Comparison of ENCODE assay signal across 9 mouse cellular contexts in genomic region chr3:95860323-95860722, GRCm38 (mm10). TPM values are rescaled to one million over a fixed set of nuclear protein-coding genes. Genes with fewer than 3 reads are reported as not detected.
DNase-seq lines count a peak whose midpoint lies in the region; TF ChIP-seq lines count a peak whose summit lies in the region.
"Had no signal": no experiment of that assay in that cellular context is flagged by ENCODE, and none has a peak within 500 bp of the region (broad histone marks: within the 10 kb centered on the region; RNA-seq: fewer than 3 reads in every experiment).

No protein-coding gene starts in this region.

- H3K4me3 ChIP-seq in left cerebral cortex, adult 2 months: no peak overlapping the region
- H3K4me3 ChIP-seq: limb, embryonic 15.5 days had no signal

- TF ChIP-seq CTCF in left cerebral cortex, adult 2 months (IDR thresholded peaks at IDR 0.05): peak; percentile 31

- intact Hi-C loops in left cerebral cortex, adult 2 months (cut with DNase I): no loop called here
- intact Hi-C loops in gastrocnemius, postnatal 14 days (cut with DNase I; ENCODE audit: low total_unique reads): loop anchor here (5.0 to 10.0 kb wide), 2 partner anchors 47 to 194 kb away; partner anchors contain the start of gene Vps45

- no peak overlapping the region for H3K27ac ChIP-seq in left cerebral cortex, adult 2 months
- H3K27ac ChIP-seq: limb, embryonic 15.5 days had no signal

- peak; percentile 26 for DNase-seq in embryo, embryonic 10.5 days (ENCODE audit: low spot score)
- DNase-seq in embryo, embryonic 11 days: no peak
- DNase-seq in left cerebral cortex, adult 2 months (ENCODE audit: extremely low spot score in 1 of 2, low spot score in 2 of 2): no peak
- DNase-seq in left cerebral cortex, adult 8-10 months (ENCODE audit: low spot score in 2 of 2): no peak
- peak; percentile 21 for DNase-seq in CD4-positive helper T cell, adult 2 months (ENCODE audit: low read depth, low spot score)
- DNase-seq in induced T-regulatory cell, adult 2 months (ENCODE audit: low read depth): peak; percentile 55
- no peak for DNase-seq in gastrocnemius, postnatal 14 days
- DNase-seq in adrenal gland, postnatal 25 days: no peak

RNA-seq across cellular contexts. Expression of gene Prpf3, which starts 4.6 kb away (rescaled TPM):
- total RNA-seq in left cerebral cortex, adult 2 months (2021): 10 to 100 TPM; 37.2 to 37.8 TPM
- 10 to 100 TPM; 25.2 to 36.6 (median 36.3) TPM for total RNA-seq in left cerebral cortex, adult 8-10 months (2022)
- 10 to 100 TPM; 12.2 to 13.9 TPM for total RNA-seq in gastrocnemius, postnatal 14 days (2021)
- 32.3 and 32.7 TPM in 2 replicates for total RNA-seq in adrenal gland, postnatal 25 days (2021)

RNA-seq across cellular contexts. Expression of gene Mrps21, which starts 11.0 kb away (rescaled TPM):
- 100 to 1,000 TPM; 148 to 150 TPM for total RNA-seq in left cerebral cortex, adult 2 months (2021)
- 100 to 1,000 TPM; 139 to 170 (median 151) TPM for total RNA-seq in left cerebral cortex, adult 8-10 months (2022)
- total RNA-seq in gastrocnemius, postnatal 14 days (2021): 100 to 1,000 TPM; 262 to 274 TPM
- 272 and 279 TPM in 2 replicates for total RNA-seq in adrenal gland, postnatal 25 days (2021)

RNA-seq across cellular contexts. Expression of gene Ciart, which starts 21.7 kb away (rescaled TPM):
- 10 to 100 TPM; 15.9 to 23.8 TPM for total RNA-seq in left cerebral cortex, adult 2 months (2021)
- 10 to 100 TPM; 27.0 to 55.7 (median 48.4) TPM for total RNA-seq in left cerebral cortex, adult 8-10 months (2022)
- 1 to 10 TPM in 1 of 2 experiments, under 1 TPM in 1; 0.90 to 1.7 TPM for total RNA-seq in gastrocnemius, postnatal 14 days (2021)
- 7.9 and 8.3 TPM in 2 replicates for total RNA-seq in adrenal gland, postnatal 25 days (2021)

RNA-seq across cellular contexts. Expression of gene BC028528, which starts 31.5 kb away (rescaled TPM):
- total RNA-seq in left cerebral cortex, adult 2 months (2021): 1 to 10 TPM; 3.3 to 5.4 TPM
- 10 to 100 TPM in 1 of 4 experiments, 1 to 10 TPM in 3; 6.0 to 14.9 (median 8.1) TPM for total RNA-seq in left cerebral cortex, adult 8-10 months (2022)
- 10 to 100 TPM; 14.2 to 17.0 TPM for total RNA-seq in gastrocnemius, postnatal 14 days (2021)
- 9.3 and 10.3 TPM in 2 replicates for total RNA-seq in adrenal gland, postnatal 25 days (2021)

RNA-seq across cellular contexts. Expression of gene Aph1a, which starts 33.4 kb away (rescaled TPM):
- 10 to 100 TPM; 68.2 to 72.9 TPM for total RNA-seq in left cerebral cortex, adult 2 months (2021)
- total RNA-seq in left cerebral cortex, adult 8-10 months (2022): 10 to 100 TPM; 65.4 to 77.7 (median 72.4) TPM
- total RNA-seq in gastrocnemius, postnatal 14 days (2021): 10 to 100 TPM; 53.0 to 56.6 TPM
- total RNA-seq in adrenal gland, postnatal 25 days (2021): 93.3 and 145 TPM in 2 replicates

Comparison
In these comparisons a context has a peak if more than half of its experiments do, and no peak if none do; other contexts are left out.
1. DNase-seq: peak in embryo, embryonic 10.5 days (single experiment), CD4-positive helper T cell, adult 2 months (single experiment) and induced T-regulatory cell, adult 2 months (single experiment); none in embryo, embryonic 11 days (single experiment), left cerebral cortex, adult 2 months (0 of 2), left cerebral cortex, adult 8-10 months (0 of 2), gastrocnemius, postnatal 14 days (single experiment) and adrenal gland, postnatal 25 days (single experiment).